Mouse (Mus musculus) left cerebral cortex, postnatal 36 days (tissue): ENCODE measurements at regions not wholly inside any gene's neighbourhood (a gene's known extent, or its start where the extent isn't known, plus 50 kb on each side); places are given as distances from the start of the nearest gene placed in this dataset.

Experiments used
- DNase-seq, 2 experiments: peaks; one replicate each; pipeline ENCODE4 v3.0.0; 2021 to 2022; ENCODE audit warnings: low spot score in 2 of 2, mixed read lengths in 1 of 2
- intact Hi-C: fragments of 180-260 bp; cut with DNase I; formaldehyde crosslinking; loops from one replicate; pipeline ENCODE4 v1.15.1; 2025

DNA sequence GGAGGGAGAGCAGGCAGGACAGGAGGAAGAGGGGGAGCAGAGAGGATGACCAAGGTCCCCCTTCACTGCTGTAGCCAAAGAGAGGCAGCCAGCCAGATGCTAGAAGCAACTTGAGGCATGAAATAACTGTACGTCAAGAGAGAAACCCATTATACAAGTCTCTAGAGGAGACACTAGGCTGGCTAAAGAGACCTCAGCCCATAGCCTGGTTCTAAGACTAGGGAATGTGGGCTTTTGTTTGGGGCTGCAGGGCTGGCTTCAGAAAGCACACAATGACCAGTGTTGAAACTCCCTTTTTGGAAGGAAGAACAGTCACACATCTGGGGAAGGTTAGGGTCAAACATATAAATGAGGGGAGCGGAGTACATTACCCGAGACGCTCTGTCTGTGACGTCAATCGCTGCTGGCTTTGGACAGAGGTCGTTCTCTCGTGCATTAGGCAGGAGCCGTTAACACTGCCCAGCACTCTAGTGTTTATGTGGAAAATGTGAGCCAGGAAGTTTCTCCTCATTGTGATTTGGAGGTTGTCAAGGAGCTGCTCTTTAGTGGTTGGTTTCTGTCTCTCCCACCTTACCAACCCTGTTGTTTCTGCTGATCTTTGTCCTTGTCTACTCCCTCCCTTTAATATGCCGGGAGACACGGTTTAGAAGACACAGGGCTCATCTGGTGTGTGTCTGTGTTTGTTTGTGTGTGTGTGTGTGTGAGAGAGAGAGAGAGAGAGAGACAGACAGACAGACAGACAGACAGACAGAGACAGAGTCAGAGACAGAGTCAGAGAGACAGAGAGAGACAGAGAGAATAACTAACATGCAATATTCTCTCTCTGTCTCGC lies 57.5 kb upstream of the Gm45716 start:
- no peak for DNase-seq
- intact Hi-C loops: no loop called here

DNA sequence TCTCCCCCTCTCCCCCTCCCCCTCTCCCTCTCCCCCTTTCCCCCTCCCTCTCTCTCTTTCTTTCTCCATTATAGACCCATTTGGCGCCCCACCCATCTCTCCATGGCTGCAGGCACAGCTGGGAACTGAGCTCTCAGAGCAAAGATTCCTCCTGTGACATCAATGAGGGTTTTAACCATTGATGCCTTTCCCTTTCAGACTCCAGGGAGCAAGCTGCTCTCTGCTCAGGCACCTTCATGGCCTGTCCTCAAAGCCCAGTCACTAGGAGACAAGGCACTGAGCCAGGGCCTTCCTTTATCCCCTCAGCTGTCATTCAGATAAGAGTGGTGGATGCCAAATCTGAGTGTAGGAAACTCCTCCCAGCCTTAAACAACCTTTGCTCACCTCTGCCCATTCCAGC lies 56.8 kb upstream of the Gm45716 start:
- no peak for DNase-seq
- intact Hi-C loops: no loop called here

DNA sequence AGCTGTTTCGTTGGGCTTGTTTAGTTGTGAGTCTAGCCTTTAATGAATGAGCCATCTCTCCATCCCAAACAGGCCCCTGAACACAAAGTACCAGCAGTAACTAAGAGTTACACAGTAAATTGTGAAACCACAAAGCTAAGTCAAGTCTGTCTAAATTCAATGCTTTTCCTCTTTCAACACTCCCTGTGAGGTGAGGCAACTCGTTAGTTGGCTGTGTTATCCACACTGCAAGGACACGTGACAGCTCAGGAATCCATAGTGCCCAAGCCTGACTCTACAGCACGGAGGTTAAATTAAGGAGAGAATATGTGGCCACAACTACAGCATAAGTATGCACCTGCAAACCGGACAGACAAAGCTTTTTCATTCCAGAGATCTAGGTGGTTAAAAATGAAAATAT lies 54.9 kb upstream of the Gm45716 start:
- no peak for DNase-seq
- intact Hi-C loops: no loop called here

DNA sequence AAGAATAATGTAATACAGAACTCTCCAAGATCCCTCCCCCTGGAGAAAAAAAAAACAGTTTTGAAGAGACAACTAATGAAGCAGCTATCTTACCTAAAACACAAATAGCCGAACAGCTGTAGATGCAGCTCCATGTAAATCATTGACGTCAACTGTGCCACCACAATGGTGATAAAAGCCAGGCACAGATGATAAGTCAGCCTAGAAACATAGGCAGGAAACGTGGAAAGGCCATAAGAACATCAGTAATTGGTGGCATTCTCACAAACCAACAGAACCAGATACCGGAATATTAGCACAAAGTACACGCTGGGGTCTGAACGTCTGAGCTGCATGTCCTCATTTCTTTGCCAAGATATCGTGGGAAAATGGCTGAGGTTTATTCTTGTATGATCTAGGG lies 51.2 kb upstream of the Gm45716 start:
- no peak for DNase-seq
- intact Hi-C loops: no loop called here
